Mouse (Mus musculus): ENCODE data around the gene Mapk8ip3. TPM values are rescaled to one million over a fixed set of nuclear protein-coding genes. Genes with fewer than 3 reads are reported as not detected.
A peak's percentile ranks its signal among the peaks of the same experiment; 100 is the strongest.

The Mapk8ip3 gene
- total and polyA plus RNA-seq, 2 experiments from 2014 or later, result 13.1 to 57.8 TPM

DNA sequence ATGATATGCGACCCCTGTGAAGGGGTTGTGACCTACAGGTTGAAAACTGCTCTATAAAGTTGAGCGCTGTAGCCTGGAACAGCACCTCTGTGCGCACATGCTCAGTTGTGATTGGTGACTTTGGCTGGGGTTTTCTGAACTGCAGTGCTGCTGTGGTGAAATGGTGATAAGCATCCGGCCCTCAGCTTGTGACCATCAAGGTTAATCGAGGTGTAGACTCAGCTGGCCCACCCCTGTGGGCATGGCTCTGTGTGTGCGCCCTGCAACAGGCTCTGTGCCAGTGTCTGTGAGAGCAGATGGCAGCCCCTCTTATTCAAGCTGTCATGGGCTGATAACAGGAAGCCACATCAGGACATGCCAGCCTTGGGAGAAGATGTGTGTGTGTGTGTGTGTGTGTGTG is 77.8 kb downstream of the Mapk8ip3 start:
- TF ChIP-seq CTCF (IDR thresholded peaks at IDR 0.05; ENCODE audit: low read depth) (no peak), EP300 (IDR thresholded peaks at IDR 0.05; ENCODE audit: low read depth) (no peak)
- no peak overlapping the region for H3K4me2 ChIP-seq (ENCODE audit: low read depth, low read length)
- no peak overlapping the region for H3K9ac ChIP-seq (replicated peaks; ENCODE audit: low read depth, low read length)
- no peaks in the 10 kb centered on the region for H3K27me3 ChIP-seq (ENCODE audit: control insufficient read depth, insufficient read depth, low read length)
- peaks cover 64% of the 10 kb centered on the region for H3K36me3 ChIP-seq (replicated peaks; ENCODE audit: control insufficient read depth, insufficient read depth, low read length)
- DNase-seq (ENCODE audit: low spot score) (no peak), ATAC-seq (ENCODE audit: insufficient read depth, low read depth) (peak; percentile 31; the same call in 1 of the 2 replicates)
- H3K27ac ChIP-seq (ENCODE audit: low read depth), result no peak overlapping the region
- no peaks in the 10 kb centered on the region for H3K4me1 ChIP-seq (ENCODE audit: control insufficient read depth, insufficient read depth)
- no peak overlapping the region for H3K4me3 ChIP-seq (ENCODE audit: low read depth, low read length)
- no peaks in the 10 kb centered on the region for H3K9me3 ChIP-seq (replicated peaks; ENCODE audit: control insufficient read depth, low read length)
- 67% methylated on average over 6 of the region's 6 CpGs for WGBS

DNA sequence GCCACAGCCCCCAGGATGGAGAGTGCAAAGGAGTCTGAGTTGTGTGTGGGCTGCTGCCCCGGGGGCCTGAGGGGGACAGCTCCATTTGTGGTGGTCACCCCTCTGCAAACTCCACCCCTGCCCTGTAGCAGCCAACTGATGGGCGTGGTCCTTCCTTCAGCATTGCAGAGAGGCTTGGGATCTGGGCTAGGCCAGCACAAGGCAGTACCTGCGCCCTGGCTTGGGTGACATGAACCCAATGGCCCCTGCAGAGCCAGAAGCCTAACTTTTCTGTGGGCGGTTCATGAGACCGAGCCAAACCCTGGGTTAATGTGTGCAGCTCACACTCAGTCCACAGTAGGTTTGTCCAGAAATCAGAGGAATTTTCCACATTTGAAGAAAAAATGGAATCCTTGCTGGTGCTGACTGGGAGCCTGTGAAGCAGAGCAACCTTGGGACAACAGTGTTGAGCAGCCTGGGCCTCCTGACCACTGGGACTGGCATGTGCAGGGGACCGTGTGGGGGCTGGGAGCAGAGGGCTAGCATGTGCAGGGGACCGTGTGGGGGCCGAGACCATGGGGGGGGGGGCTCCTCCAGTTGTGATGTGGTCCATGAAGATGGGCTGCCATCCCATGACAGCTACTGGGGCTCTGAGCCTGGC is 78.8 kb downstream of the Mapk8ip3 start:
- Histone ChIP-seq H3K4me2 (ENCODE audit: low read depth, low read length) (no peak overlapping the region), H3K9ac (replicated peaks; ENCODE audit: low read depth, low read length) (no peak overlapping the region), H3K27me3 (ENCODE audit: control insufficient read depth, insufficient read depth, low read length) (no peaks in the 10 kb centered on the region), H3K27ac (ENCODE audit: low read depth) (no peak overlapping the region), H3K9me3 (replicated peaks; ENCODE audit: control insufficient read depth, low read length) (no peaks in the 10 kb centered on the region), H3K4me1 (ENCODE audit: control insufficient read depth, insufficient read depth) (no peaks in the 10 kb centered on the region), H3K4me3 (ENCODE audit: low read depth, low read length) (no peak overlapping the region), H3K36me3 (replicated peaks; ENCODE audit: control insufficient read depth, insufficient read depth, low read length) (peaks cover 71% of the 10 kb centered on the region)
- ATAC-seq (ENCODE audit: insufficient read depth, low read depth) (no peak), DNase-seq (ENCODE audit: low spot score) (no peak)
- TF ChIP-seq EP300 (IDR thresholded peaks at IDR 0.05; ENCODE audit: low read depth) (no peak), CTCF (IDR thresholded peaks at IDR 0.05; ENCODE audit: low read depth) (no peak)
- WGBS, result 76% methylated on average over 8 of the region's 8 CpGs

DNA sequence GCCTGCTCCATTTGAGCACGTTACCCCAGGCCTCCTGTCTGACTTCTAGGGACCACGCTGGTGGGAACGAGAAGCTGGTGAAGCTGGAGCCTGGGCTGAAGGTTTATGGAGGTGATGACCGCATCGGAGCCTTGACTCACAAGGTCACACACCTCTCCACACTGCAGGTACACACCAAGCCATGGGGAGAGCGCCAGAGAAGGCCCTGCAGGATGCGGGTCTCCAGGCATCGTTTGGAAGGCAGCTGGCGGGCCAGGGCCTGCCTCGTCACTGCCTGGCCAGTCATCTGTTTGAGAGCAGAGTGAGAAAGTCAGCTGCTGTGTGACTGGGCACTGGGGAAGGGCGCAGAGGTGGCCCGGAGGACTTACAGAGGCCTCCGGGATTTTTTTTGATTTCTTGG is 80.2 kb downstream of the Mapk8ip3 start:
- WGBS, result 90% methylated on average over 13 of the region's 13 CpGs
- H3K27ac ChIP-seq (ENCODE audit: low read depth), result no peak overlapping the region
- ATAC-seq (ENCODE audit: insufficient read depth, low read depth) (no peak), DNase-seq (ENCODE audit: low spot score) (no peak)
- no peak overlapping the region for H3K4me2 ChIP-seq (ENCODE audit: low read depth, low read length)
- TF ChIP-seq CTCF (IDR thresholded peaks at IDR 0.05; ENCODE audit: low read depth), result no peak
- no peak for TF ChIP-seq EP300 (IDR thresholded peaks at IDR 0.05; ENCODE audit: low read depth)
- H3K4me3 ChIP-seq (ENCODE audit: low read depth, low read length), result no peak overlapping the region
- peaks cover 2% of the 10 kb centered on the region; the same call in 1 of the 2 replicates for H3K4me1 ChIP-seq (ENCODE audit: control insufficient read depth, insufficient read depth)
- no peak overlapping the region for H3K9ac ChIP-seq (replicated peaks; ENCODE audit: low read depth, low read length)
- H3K36me3 ChIP-seq (replicated peaks; ENCODE audit: control insufficient read depth, insufficient read depth, low read length), result peaks cover 61% of the 10 kb centered on the region
- no peaks in the 10 kb centered on the region for H3K27me3 ChIP-seq (ENCODE audit: control insufficient read depth, insufficient read depth, low read length)
- H3K9me3 ChIP-seq (replicated peaks; ENCODE audit: control insufficient read depth, low read length), result no peaks in the 10 kb centered on the region

DNA sequence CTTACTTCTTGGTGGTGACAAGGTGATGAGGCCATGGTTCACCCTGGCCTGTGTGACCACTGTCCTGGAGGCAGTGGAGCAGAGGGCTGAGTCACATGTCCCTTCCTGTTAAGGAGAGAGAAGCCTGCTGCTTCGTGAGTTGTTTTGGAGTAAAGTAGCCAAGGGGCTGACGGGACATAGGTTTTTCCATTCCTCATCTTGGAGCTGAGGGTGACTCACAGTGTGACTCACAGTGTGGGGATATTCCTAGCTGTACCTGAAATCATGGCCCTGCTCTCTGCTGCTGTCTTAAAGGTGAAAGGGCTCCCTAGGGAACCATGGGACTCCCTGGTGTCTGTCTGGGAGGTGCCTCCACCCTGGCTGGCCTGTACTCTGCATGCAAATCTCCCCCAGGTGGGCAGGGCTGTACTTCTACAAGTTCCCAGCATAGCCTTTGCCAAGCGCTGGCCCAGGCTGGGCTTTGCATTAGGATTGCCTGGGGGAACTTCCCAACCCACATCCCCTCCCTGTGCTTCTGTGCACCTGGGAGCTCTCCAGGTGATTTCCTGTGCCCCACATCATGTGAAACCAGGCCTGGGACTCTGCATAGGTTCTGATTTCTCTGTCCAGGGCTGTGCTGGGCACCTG is 80.8 kb downstream of the Mapk8ip3 start:
- no peak overlapping the region for H3K27ac ChIP-seq (ENCODE audit: low read depth)
- no peak overlapping the region for H3K9ac ChIP-seq (replicated peaks; ENCODE audit: low read depth, low read length)
- H3K4me2 ChIP-seq (ENCODE audit: low read depth, low read length), result no peak overlapping the region
- H3K9me3 ChIP-seq (replicated peaks; ENCODE audit: control insufficient read depth, low read length), result no peaks in the 10 kb centered on the region
- H3K36me3 ChIP-seq (replicated peaks; ENCODE audit: control insufficient read depth, insufficient read depth, low read length), result peaks cover 54% of the 10 kb centered on the region
- 71% methylated on average over 3 of the region's 3 CpGs for WGBS
- no peak for TF ChIP-seq CTCF (IDR thresholded peaks at IDR 0.05; ENCODE audit: low read depth)
- no peak for TF ChIP-seq EP300 (IDR thresholded peaks at IDR 0.05; ENCODE audit: low read depth)
- no peak for ATAC-seq (ENCODE audit: insufficient read depth, low read depth)
- no peaks in the 10 kb centered on the region for H3K27me3 ChIP-seq (ENCODE audit: control insufficient read depth, insufficient read depth, low read length)
- no peak overlapping the region for H3K4me3 ChIP-seq (ENCODE audit: low read depth, low read length)
- no peak for DNase-seq (ENCODE audit: low spot score)
- peaks cover 9% of the 10 kb centered on the region for H3K4me1 ChIP-seq (ENCODE audit: control insufficient read depth, insufficient read depth)

DNA sequence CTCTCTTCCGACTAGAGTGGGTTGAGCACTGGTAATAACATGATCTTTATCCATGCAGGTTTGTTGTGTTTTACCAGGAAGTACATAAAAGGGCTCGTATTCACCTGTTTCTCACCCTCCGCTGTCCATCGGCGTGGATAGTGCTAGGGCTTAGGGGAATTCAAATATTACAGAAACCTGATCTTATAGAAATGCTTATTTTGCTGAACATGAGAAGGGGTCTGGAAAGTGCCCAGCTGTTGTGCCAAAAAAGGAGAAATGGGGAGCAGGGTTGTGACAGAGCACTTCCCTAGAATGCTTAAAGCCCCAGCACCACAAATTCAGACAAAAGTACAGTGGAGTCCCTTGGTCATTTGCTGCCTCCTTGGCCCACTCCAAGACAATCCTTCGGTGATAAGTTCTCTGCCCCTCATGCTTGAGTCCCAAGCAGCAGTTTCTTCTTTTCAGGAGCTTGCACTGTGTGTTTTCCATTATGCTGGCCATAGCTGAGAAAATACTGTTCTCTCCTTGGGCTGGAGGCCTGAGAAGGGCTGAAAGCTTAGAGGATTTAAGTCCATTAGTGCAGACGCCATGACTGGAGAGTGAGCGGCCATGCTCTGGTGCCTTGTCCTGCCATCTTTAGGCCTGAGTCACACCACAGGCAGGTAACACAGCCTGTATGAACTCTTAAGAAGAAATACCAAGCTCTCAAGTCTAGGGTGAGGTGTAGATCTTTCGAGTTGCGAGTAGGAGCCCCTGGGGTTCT is 85.2 kb downstream of the Mapk8ip3 start:
- no peaks in the 10 kb centered on the region for H3K27me3 ChIP-seq (ENCODE audit: control insufficient read depth, insufficient read depth, low read length)
- peak overlapping the region; percentile 65 for H3K4me3 ChIP-seq (ENCODE audit: low read depth, low read length)
- H3K4me2 ChIP-seq (ENCODE audit: low read depth, low read length), result peak overlapping the region; percentile 89
- TF ChIP-seq CTCF (IDR thresholded peaks at IDR 0.05; ENCODE audit: low read depth), result no peak
- TF ChIP-seq EP300 (IDR thresholded peaks at IDR 0.05; ENCODE audit: low read depth), result no peak
- no peak overlapping the region for H3K27ac ChIP-seq (ENCODE audit: low read depth)
- H3K9ac ChIP-seq (replicated peaks; ENCODE audit: low read depth, low read length), result 0 out of 2 replicates have a peak overlapping the region, but pooled peaks have one; percentile 58
- DNase-seq (ENCODE audit: low spot score) (no peak), ATAC-seq (ENCODE audit: insufficient read depth, low read depth) (no peak)
- H3K4me1 ChIP-seq (ENCODE audit: control insufficient read depth, insufficient read depth), result peaks cover 15% of the 10 kb centered on the region
- 81% methylated on average over 10 of the region's 10 CpGs for WGBS
- no peaks in the 10 kb centered on the region for H3K9me3 ChIP-seq (replicated peaks; ENCODE audit: control insufficient read depth, low read length)
- peaks cover 28% of the 10 kb centered on the region for H3K36me3 ChIP-seq (replicated peaks; ENCODE audit: control insufficient read depth, insufficient read depth, low read length)

Measured in heart, postnatal 0 days (tissue).